ENCODE assay signal across 15 mouse cellular contexts in genomic region chr8:110677174-110677660, GRCm38 (mm10). TPM values are rescaled to one million over a fixed set of nuclear protein-coding genes. Genes with fewer than 3 reads are reported as not detected.
DNase-seq lines count a peak whose midpoint lies in the region; ATAC-seq and TF ChIP-seq lines count a peak whose summit lies in the region.
"Had no signal": no experiment of that assay in that cellular context is flagged by ENCODE, and none has a peak within 500 bp of the region (broad histone marks: within the 10 kb centered on the region; RNA-seq: fewer than 3 reads in every experiment).

No protein-coding gene starts in this region.

- peak overlapping the region; percentile 89 for H3K27ac ChIP-seq in heart, embryonic 12.5 days (ENCODE audit: poor library complexity, severe bottlenecking)
- H3K27ac ChIP-seq in embryonic fibroblast, embryonic 13.5 days (ENCODE audit: insufficient read depth, low read length): peak overlapping the region; percentile 85
- H3K27ac ChIP-seq in small intestine, adult 2 months (ENCODE audit: insufficient read depth, low read depth, low read length): peak overlapping the region; percentile 64
- H3K27ac ChIP-seq: hindbrain, embryonic 13.5 days; liver, embryonic 15.5 days; midbrain, embryonic 10.5 days had no signal

- H3K4me2 ChIP-seq in heart, embryonic 12.5 days: no peak overlapping the region
- H3K4me2 ChIP-seq: hindbrain, embryonic 13.5 days; liver, embryonic 15.5 days had no signal

- intact Hi-C loops in heart, postnatal 14 days (cut with DNase I): no loop called here

- H3K9ac ChIP-seq in heart, embryonic 12.5 days: no peak overlapping the region
- H3K9ac ChIP-seq: hindbrain, embryonic 13.5 days; liver, embryonic 15.5 days had no signal

- H3K27me3 ChIP-seq in heart, embryonic 12.5 days (replicated peaks): no peaks in the 10 kb centered on the region
- no peaks in the 10 kb centered on the region for H3K27me3 ChIP-seq in megakaryocyte, embryonic 14.5 days (replicated peaks)
- H3K27me3 ChIP-seq in small intestine, adult 2 months (ENCODE audit: control insufficient read depth, insufficient read depth, low read length): no peaks in the 10 kb centered on the region
- H3K27me3 ChIP-seq: hindbrain, embryonic 13.5 days; liver, embryonic 15.5 days; Patski had no signal

- H3K9me3 ChIP-seq in heart, embryonic 12.5 days (replicated peaks): no peaks in the 10 kb centered on the region
- H3K9me3 ChIP-seq in megakaryocyte, embryonic 14.5 days: no peaks in the 10 kb centered on the region
- H3K9me3 ChIP-seq: hindbrain, embryonic 13.5 days; liver, embryonic 15.5 days; midbrain, embryonic 10.5 days had no signal

- H3K4me3 ChIP-seq in heart, embryonic 12.5 days: no peak overlapping the region
- peak overlapping the region; percentile 47 for H3K4me3 ChIP-seq in megakaryocyte, embryonic 14.5 days (replicated peaks)
- H3K4me3 ChIP-seq in embryonic fibroblast, embryonic 13.5 days (ENCODE audit: insufficient read depth, low read length): no peak overlapping the region
- H3K4me3 ChIP-seq in small intestine, adult 2 months (ENCODE audit: low read depth, low read length): no peak overlapping the region
- H3K4me3 ChIP-seq: hindbrain, embryonic 13.5 days; liver, embryonic 15.5 days; midbrain, embryonic 10.5 days had no signal

- 82% methylated on average over 5 of the region's 5 CpGs for WGBS in heart, embryonic 12.5 days
- 94% methylated on average over 5 of the region's 5 CpGs for WGBS in small intestine, adult 2 months

- no peak for TF ChIP-seq CTCF in embryonic fibroblast, embryonic 13.5 days (IDR thresholded peaks at IDR 0.05; ENCODE audit: borderline replicate concordance, insufficient read depth, low read length)
- no peak for TF ChIP-seq CTCF in small intestine, adult 2 months (IDR thresholded peaks at IDR 0.05; ENCODE audit: extremely low read depth, insufficient read length, insufficient replicate concordance, low read depth, low read length)

- TF ChIP-seq POLR2A in embryonic fibroblast, embryonic 13.5 days (IDR thresholded peaks at IDR 0.05; ENCODE audit: low read depth, low read length): no peak
- TF ChIP-seq POLR2A in small intestine, adult 2 months (IDR thresholded peaks at IDR 0.05; ENCODE audit: low read depth, low read length): no peak

- no peak for ATAC-seq in heart, embryonic 12.5 days (ENCODE audit: insufficient number of reproducible peaks, low FRiP score)
- ATAC-seq in megakaryocyte, adult 5-6 weeks (ENCODE audit: poor library complexity, severe bottlenecking): no peak
- ATAC-seq: Patski had no signal

- H3K4me1 ChIP-seq in heart, embryonic 12.5 days (replicated peaks): peaks cover 36% of the 10 kb centered on the region
- H3K4me1 ChIP-seq in megakaryocyte, embryonic 14.5 days: peaks cover 93% of the 10 kb centered on the region
- 0 out of 2 replicates have a peak, but pooled peaks cover 6% of the 10 kb centered on the region for H3K4me1 ChIP-seq in embryonic fibroblast, embryonic 13.5 days (ENCODE audit: control insufficient read depth, insufficient read depth, low read length)
- H3K4me1 ChIP-seq in small intestine, adult 2 months (ENCODE audit: control insufficient read depth, insufficient read depth, insufficient read length, low read length): no peaks in the 10 kb centered on the region
- H3K4me1 ChIP-seq: hindbrain, embryonic 13.5 days; liver, embryonic 15.5 days had no signal

- DNase-seq in heart, postnatal 14 days: no peak
- DNase-seq in B cell, adult 2 months: no peak
- DNase-seq in liver: no peak
- DNase-seq: cerebellum, postnatal 14 days; kidney, adult 11 months; kidney, postnatal 4 days had no signal

- H3K36me3 ChIP-seq in heart, embryonic 12.5 days: peaks cover 8% of the 10 kb centered on the region
- peaks cover 96% of the 10 kb centered on the region for H3K36me3 ChIP-seq in megakaryocyte, embryonic 14.5 days (replicated peaks; ENCODE audit: low read length)
- peaks cover 15% of the 10 kb centered on the region; the same call in 1 of the 2 replicates for H3K36me3 ChIP-seq in small intestine, adult 2 months (ENCODE audit: control insufficient read depth, insufficient read depth, low read length)

RNA-seq across cellular contexts. Expression of gene Mtss1l, which starts 44.1 kb away (rescaled TPM):
- 12.9 and 14.3 TPM in 2 replicates for polyA plus RNA-seq in heart, embryonic 12.5 days (2016; fragmentation: Nextera tagmentation; extraction: Ambion mirVana)
- total RNA-seq in heart, postnatal 14 days (2021): 10 to 100 TPM; 31.4 to 32.9 TPM
- polyA plus RNA-seq in megakaryocyte, embryonic 14.5 days (2012; ENCODE audit: insufficient read depth, low replicate concordance): 149 and 562 TPM in 2 replicates
- total RNA-seq in megakaryocyte, adult 5-6 weeks (2015): 0.80 and 0.85 TPM in 2 replicates
- total RNA-seq in megakaryocyte, adult 5-6 weeks (2017): 0.04 and 0.41 TPM in 2 replicates
- polyA plus RNA-seq in embryonic fibroblast, embryonic 13.5 days (2011; ENCODE audit: insufficient read length, low read depth, missing spikeins): 33.7 and 54.3 TPM in 2 replicates
- 19.3 and 21.9 TPM in 2 replicates for polyA plus RNA-seq in small intestine, adult 2 months (2012; rRNA removed)

RNA-seq across cellular contexts. Expression of gene Vac14, which starts 58.8 kb away (rescaled TPM):
- 23.8 and 24.1 TPM in 2 replicates for polyA plus RNA-seq in heart, embryonic 12.5 days (2016; fragmentation: Nextera tagmentation; extraction: Ambion mirVana)
- total RNA-seq in heart, postnatal 14 days (2021): 10 to 100 TPM; 15.5 to 16.2 TPM
- 30.7 and 36.1 TPM in 2 replicates for polyA plus RNA-seq in megakaryocyte, embryonic 14.5 days (2012; ENCODE audit: insufficient read depth, low replicate concordance)
- 36.1 and 37.6 TPM in 2 replicates for total RNA-seq in megakaryocyte, adult 5-6 weeks (2015)
- total RNA-seq in megakaryocyte, adult 5-6 weeks (2017): 24.3 and 25.5 TPM in 2 replicates
- polyA plus RNA-seq in embryonic fibroblast, embryonic 13.5 days (2011; ENCODE audit: insufficient read length, low read depth, missing spikeins): 21.1 and 22.0 TPM in 2 replicates
- 14.0 and 26.8 TPM in 2 replicates for polyA plus RNA-seq in small intestine, adult 2 months (2012; rRNA removed)
